Mouse (Mus musculus) lung, postnatal 0 days (tissue): ENCODE data around the gene 4932438H23Rik.

Source experiments
- CTCF ChIP-seq: IDR thresholded peaks from 2 replicates; pipeline ENCODE4 v1.5.1; 2016; ENCODE audit warnings: antibody characterized with exemption, mild to moderate bottlenecking
- EP300 ChIP-seq: IDR thresholded peaks from 2 replicates; pipeline ENCODE4 v1.6.1; 2016; ENCODE audit warnings: antibody characterized with exemption, mild to moderate bottlenecking, control low read depth

DNA sequence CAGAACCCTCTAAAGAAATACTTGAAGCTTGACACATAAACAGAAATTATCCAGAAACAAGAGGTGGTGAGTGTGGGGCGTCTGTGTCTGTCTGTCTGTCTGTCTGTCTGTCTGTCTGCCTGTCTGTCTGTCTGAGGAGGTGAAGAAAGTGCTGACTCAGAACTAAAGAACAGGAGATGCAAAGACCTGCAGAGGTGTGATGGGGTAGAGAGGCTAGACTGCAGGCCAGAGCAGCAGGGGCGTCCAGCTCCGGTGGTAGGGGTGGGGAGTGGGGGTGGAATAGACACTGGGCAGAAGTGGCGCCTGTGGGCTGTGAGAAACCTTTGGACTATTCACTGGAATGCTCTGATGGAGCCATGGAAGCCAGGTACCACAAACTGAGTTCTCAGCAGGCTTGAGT, 21.1 kb upstream of the 4932438H23Rik start:
- TF ChIP-seq CTCF = no peak
- no peak for TF ChIP-seq EP300
